Mouse (Mus musculus): ENCODE data around the gene Ebf1. TPM values are rescaled to one million over a fixed set of nuclear protein-coding genes. Genes with fewer than 3 reads are reported as not detected.

Gene Ebf1
- polyA plus RNA-seq, 1 experiment from 2014 or later, result 5.0 TPM

DNA sequence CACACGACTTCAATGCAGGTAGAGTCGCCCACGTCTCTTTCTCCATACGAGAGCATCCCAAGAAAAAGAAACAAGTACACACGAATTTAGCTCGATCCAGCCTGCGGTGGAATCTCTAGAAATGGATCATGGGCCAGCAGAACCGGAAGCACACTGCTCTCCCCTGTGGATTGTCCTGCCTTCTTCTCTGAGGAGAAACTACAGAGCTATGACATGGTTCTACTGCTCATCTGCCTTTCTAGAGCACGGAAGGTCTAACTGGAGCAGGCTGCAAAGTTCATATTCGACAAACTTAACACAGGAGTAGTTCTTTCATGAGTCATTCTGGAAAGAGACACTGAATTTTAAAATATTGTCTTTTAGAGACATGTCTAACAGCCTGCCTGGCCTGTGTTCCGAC, 8.5 kb upstream of the Ebf1 start:
- 67% methylated on average over 11 of the region's 11 CpGs for WGBS (ENCODE audit: insufficient replicate concordance)
- no peak for ATAC-seq

DNA sequence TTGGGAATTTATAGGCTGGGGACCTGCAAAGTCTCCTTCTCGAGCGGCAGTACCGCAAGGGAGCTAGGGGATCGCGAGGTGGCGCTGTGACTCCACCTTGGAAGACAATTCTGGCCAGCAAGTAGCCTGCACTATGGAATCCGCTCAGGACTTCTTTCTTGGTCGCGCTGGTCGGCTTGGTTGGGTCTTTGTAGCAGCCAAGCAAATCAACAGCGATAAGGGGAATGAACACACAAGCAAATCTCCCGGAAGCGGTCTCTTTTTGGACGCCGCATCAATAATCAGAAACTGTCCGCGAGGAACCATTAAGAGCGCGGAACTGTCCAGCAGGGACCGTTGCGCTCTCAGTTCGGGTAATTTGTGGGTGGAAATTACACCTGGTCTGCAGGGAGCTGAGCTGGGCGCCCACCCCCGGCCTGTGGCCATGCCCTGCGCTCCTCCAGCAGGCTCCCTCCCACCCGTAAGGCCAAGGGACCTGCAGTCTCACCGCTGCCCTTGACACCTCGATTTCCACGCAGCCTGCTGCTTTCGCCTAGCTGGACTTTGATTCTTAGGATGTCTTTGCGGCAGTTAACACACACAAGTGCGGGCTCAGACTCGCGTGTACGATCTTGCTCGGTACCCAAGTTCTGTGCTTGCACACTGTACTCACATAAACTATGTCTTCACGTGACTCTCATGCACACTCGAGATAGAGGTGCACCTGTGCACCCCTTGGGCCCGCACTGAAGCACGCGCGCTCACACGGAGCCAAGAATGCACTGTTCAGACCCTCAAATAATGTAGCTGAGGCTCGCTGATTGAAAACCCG, 5.9 kb upstream of the Ebf1 start:
- Histone ChIP-seq H3K27me3 (ENCODE audit: insufficient read depth, low read length) (peaks cover 50% of the 10 kb centered on the region), H3K9ac (replicated peaks) (no peak overlapping the region), H3K9me3 (ENCODE audit: low read length) (no peaks in the 10 kb centered on the region), H3K27ac (ENCODE audit: low read depth) (no peak overlapping the region), H3K4me1 (ENCODE audit: insufficient read depth) (peaks cover 6% of the 10 kb centered on the region), H3K36me3 (replicated peaks; ENCODE audit: insufficient read depth, low read length) (no peaks in the 10 kb centered on the region), H3K4me3 (ENCODE audit: low read depth, low read length) (peak overlapping the region; percentile 34), H3K4me2 (ENCODE audit: low read depth, low read length) (peak overlapping the region; percentile 65)
- ATAC-seq (peak; percentile 63), DNase-seq (peak; percentile 88)
- WGBS (ENCODE audit: insufficient replicate concordance), result 1% methylated on average over 45 of the region's 45 CpGs
- TF ChIP-seq EP300 (IDR thresholded peaks at IDR 0.05; ENCODE audit: low read depth) (no peak), CTCF (IDR thresholded peaks at IDR 0.05; ENCODE audit: low read depth) (peak; percentile 92)

More for the DNA sequence above, 8.5 kb upstream of the Ebf1 start:
- Histone ChIP-seq H3K9me3 (ENCODE audit: low read length) (no peaks in the 10 kb centered on the region), H3K27ac (ENCODE audit: low read depth) (no peak overlapping the region), H3K27me3 (ENCODE audit: insufficient read depth, low read length) (peaks cover 33% of the 10 kb centered on the region), H3K36me3 (replicated peaks; ENCODE audit: insufficient read depth, low read length) (no peaks in the 10 kb centered on the region), H3K4me1 (ENCODE audit: insufficient read depth) (peaks cover 6% of the 10 kb centered on the region), H3K4me2 (ENCODE audit: low read depth, low read length) (no peak overlapping the region), H3K4me3 (ENCODE audit: low read depth, low read length) (no peak overlapping the region), H3K9ac (replicated peaks) (no peak overlapping the region)
- DNase-seq, result no peak
- TF ChIP-seq EP300 (IDR thresholded peaks at IDR 0.05; ENCODE audit: low read depth) (no peak), CTCF (IDR thresholded peaks at IDR 0.05; ENCODE audit: low read depth) (no peak)

DNA sequence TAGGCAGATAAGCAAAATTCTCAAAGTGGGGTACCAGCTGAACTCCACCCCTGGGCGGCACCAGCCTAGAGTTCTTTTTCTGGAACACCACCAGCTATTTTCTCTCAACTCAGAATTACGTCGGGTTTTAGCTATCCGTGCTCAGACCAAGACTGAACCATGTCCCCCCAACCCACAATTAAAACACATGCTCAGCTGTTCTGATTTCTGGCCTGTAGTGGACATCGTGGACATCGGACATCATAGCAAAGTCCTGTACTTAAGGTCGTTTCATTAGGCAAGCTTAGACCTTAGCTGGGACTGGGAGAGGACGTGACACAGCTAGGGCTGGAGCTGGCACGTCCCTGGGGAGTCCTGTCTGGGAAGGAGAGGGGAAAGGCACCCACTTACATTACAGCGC, 5.0 kb upstream of the Ebf1 start:
- no peaks in the 10 kb centered on the region for H3K36me3 ChIP-seq (replicated peaks; ENCODE audit: insufficient read depth, low read length)
- TF ChIP-seq CTCF (IDR thresholded peaks at IDR 0.05; ENCODE audit: low read depth), result no peak
- no peak for TF ChIP-seq EP300 (IDR thresholded peaks at IDR 0.05; ENCODE audit: low read depth)
- no peak for DNase-seq
- H3K4me3 ChIP-seq (ENCODE audit: low read depth, low read length), result peak overlapping the region; percentile 24
- H3K4me2 ChIP-seq (ENCODE audit: low read depth, low read length), result peak overlapping the region; percentile 65
- no peaks in the 10 kb centered on the region for H3K9me3 ChIP-seq (ENCODE audit: low read length)
- peaks cover 60% of the 10 kb centered on the region for H3K27me3 ChIP-seq (ENCODE audit: insufficient read depth, low read length)
- WGBS (ENCODE audit: insufficient replicate concordance), result 6% methylated on average over 10 of the region's 10 CpGs
- no peak overlapping the region for H3K27ac ChIP-seq (ENCODE audit: low read depth)
- peaks cover 6% of the 10 kb centered on the region for H3K4me1 ChIP-seq (ENCODE audit: insufficient read depth)
- H3K9ac ChIP-seq (replicated peaks), result no peak overlapping the region
- no peak for ATAC-seq

DNA sequence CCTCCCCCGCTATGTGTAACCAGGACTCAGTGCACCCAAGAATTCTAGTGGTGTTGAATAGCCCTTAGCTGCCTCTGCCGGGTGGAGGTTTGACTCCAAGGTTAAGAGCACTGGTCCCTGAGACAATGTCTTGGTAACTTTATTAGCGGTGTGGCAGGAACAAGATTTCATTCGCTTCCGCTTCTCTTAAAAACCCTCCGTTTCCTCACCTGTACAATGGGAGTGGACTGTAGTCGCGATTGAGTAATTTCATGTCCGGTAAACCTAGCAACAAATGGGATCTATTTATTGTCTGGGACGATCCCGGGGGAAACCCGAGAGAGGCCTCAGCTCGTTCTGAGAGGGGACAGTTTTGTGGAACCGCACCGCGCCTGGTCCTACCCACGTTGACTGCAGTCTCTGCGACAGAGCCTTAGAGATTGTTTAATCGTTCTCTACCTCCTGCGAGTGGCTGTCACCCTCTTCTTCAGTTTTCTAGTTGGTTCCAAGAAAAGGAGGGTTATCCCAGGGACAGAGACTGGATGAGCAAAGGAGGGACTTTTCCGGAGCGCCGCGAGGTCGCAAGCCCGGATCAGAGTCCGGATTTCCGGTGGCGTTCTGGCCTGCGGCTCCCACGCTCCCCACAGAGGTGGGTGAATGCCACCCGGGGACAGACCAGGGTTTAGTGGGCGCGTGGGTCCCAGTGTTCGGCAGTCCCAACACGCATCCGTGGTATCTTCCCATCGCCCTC, 4.3 kb upstream of the Ebf1 start:
- H3K9ac ChIP-seq (replicated peaks), result no peak overlapping the region
- peaks cover 6% of the 10 kb centered on the region for H3K4me1 ChIP-seq (ENCODE audit: insufficient read depth)
- H3K27me3 ChIP-seq (ENCODE audit: insufficient read depth, low read length), result peaks cover 64% of the 10 kb centered on the region
- peak overlapping the region; percentile 24 for H3K4me3 ChIP-seq (ENCODE audit: low read depth, low read length)
- ATAC-seq (no peak), DNase-seq (no peak)
- H3K27ac ChIP-seq (ENCODE audit: low read depth), result no peak overlapping the region
- no peaks in the 10 kb centered on the region for H3K9me3 ChIP-seq (ENCODE audit: low read length)
- WGBS (ENCODE audit: insufficient replicate concordance), result 2% methylated on average over 38 of the region's 38 CpGs
- H3K36me3 ChIP-seq (replicated peaks; ENCODE audit: insufficient read depth, low read length), result no peaks in the 10 kb centered on the region
- TF ChIP-seq EP300 (IDR thresholded peaks at IDR 0.05; ENCODE audit: low read depth) (no peak), CTCF (IDR thresholded peaks at IDR 0.05; ENCODE audit: low read depth) (no peak)
- peak overlapping the region; percentile 57 for H3K4me2 ChIP-seq (ENCODE audit: low read depth, low read length)

DNA sequence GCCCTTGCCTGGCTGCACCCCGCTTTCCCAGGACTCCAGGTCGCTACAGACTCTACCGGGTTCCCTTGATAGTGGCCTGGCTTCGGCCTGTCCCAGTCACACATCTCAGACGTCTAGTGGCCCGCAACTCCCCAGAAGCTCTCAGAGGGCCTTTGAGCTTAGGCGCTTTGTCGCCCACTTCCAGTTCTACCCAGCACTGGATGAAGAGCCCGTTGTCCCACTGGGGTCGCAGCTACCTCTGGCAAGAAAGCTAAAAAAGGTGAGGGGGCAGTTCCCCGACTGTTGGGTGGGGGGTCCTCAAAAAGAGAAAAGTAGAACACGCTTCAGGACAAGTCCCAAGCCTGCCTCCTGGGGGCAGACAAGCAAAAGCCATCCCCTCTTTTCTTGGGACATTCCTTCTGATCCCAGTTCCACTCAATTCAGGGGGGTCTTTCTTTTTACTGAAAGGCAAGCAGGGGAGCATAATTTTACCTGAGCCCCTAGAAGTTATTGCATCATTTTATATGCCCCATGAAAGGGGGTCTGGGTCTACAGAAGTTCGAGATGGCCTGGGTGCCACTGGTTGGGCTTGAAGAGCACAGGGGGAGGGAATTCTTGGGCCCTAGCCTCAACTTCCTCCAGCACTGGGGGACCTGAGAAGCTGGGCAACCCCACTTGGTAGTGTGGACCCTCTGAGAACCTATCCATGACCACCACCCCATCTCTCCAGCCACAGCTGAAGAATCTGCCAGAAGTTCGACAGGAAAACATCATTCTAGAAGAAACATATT, 3.5 kb upstream of the Ebf1 start:
- H3K9ac ChIP-seq (replicated peaks), result no peak overlapping the region
- TF ChIP-seq CTCF (IDR thresholded peaks at IDR 0.05; ENCODE audit: low read depth) (peak; percentile 33), EP300 (IDR thresholded peaks at IDR 0.05; ENCODE audit: low read depth) (no peak)
- H3K4me1 ChIP-seq (ENCODE audit: insufficient read depth), result peaks cover 6% of the 10 kb centered on the region
- DNase-seq, result no peak
- no peaks in the 10 kb centered on the region for H3K36me3 ChIP-seq (replicated peaks; ENCODE audit: insufficient read depth, low read length)
- 8% methylated on average over 14 of the region's 14 CpGs for WGBS (ENCODE audit: insufficient replicate concordance)
- H3K27ac ChIP-seq (ENCODE audit: low read depth), result no peak overlapping the region
- H3K27me3 ChIP-seq (ENCODE audit: insufficient read depth, low read length), result peaks cover 71% of the 10 kb centered on the region
- no peaks in the 10 kb centered on the region for H3K9me3 ChIP-seq (ENCODE audit: low read length)
- no peak for ATAC-seq
- peak overlapping the region; percentile 24 for H3K4me3 ChIP-seq (ENCODE audit: low read depth, low read length)
- peak overlapping the region; percentile 57 for H3K4me2 ChIP-seq (ENCODE audit: low read depth, low read length)
